Mouse (Mus musculus) naive thymus-derived CD4-positive, alpha-beta T cell, adult 2 months (primary cell): ENCODE data around the gene Pcdh7.

Experiments
- DNase-seq: peaks from one replicate; pipeline ENCODE4 v3.0.0-alpha.2; 2011; ENCODE audit warnings: low read depth

Pcdh7 gene

DNA sequence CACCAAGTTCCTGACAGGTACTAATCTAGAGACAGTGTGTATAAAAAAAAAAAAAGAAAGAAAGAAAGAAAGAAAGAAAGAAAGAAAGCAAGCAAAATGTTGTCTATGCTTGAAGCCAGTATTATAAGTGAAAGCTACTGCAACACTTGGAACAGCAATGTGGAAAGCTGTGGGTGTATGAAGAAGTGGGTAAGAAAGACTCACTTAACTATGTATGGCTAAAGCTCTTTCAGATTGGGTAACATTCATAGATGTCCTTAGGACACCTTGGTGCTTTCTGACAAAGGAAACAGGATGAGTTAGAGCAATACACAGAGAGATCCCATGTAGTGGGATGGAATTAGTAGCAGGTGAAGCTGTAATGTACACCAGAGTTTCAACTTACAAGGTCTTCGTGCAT lies 32.6 kb downstream of the Pcdh7 start:
- DNase-seq, result no peak

DNA sequence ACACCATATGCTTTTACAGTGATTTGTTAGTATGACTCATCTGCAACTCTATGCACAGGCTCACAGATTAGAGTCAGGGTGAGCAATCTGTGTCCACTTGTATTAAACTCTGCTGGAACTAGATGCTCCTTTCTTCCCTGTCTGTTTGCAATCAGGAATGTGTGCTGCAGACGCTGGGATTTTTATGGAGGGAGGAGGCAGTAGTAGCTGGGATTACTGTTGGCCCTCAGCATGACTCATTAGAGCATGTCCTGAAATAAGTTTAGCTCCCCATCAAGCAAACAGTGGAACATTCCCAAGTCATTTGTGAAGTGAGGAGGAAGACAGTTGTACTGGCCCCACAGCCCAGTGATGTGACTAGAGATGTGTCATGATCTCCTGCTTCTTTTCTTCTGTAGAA lies 38.0 kb downstream of the Pcdh7 start:
- DNase-seq, result no peak

DNA sequence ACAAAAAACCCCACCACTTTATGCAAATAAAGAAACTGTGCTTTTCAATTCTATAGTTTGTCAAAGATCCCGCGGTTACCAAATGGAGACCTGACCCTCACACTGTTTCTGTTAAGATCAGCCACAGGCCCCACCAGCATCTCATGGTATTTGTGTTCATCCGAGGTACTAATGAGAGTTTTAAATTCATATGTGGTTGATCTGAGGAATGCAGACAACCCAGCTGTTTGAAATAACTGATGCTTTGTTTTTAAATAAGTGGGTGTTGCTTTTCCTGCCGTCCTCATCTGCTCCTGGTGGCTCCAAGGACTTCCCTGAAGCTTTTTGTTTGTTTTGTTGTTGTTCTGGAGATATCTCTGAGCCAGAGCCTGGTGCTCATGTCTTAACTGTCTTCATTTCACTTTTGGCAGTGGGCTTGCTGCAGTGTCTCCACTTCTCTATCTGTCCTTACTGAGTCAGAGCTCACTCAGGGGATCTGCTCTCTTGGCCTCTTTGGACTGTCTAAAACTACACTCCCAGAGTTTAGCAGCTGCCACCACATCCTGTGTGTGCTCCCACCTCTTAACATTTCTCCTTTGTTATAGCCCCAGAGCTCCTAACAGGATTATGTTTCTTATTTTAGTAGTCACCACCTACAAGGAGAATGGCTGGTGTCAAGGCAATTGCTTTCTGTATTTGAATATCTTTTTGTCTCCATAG lies 39.1 kb downstream of the Pcdh7 start:
- no peak for DNase-seq

DNA sequence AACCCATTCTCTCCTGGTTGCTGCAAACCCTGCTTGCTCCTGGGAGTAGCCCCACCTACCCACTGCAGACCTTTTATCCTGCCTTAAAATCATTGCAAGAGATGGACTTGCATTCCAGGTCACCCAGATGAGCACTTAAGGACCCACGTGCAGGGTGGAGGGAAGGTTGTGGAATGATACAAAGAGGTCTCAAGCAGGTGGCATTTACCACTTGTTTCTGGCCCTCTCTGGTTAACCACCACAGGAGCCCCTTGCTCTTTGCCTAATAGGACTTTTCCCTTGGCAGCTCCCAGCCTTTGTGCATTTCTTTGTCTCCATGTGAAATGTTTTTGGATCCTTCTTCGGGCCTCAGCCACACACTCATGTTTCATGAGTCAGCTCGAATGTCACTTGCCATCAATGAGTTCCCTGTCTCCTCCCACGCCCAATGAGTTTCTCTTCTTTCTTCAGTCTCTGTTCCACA lies 39.7 kb downstream of the Pcdh7 start:
- no peak for DNase-seq

DNA sequence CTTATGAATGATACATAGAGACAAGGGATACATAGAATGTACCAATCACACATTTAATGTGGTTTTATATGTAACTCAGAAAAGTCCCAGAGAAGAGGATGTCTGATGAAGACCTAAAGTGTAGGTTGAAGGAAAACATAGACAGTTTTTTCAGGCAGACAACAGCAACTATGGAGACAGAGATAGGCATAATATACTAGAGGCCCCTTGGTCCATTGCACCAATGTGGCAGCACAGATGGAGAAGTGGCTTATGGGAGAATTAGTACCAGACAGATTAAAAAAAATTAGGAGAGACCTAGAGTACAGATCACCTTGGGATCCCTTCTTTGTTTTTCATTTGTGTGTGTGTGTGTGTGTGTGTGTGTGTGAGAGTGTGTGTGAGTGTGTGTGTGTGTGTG lies 41.2 kb downstream of the Pcdh7 start:
- no peak for DNase-seq

DNA sequence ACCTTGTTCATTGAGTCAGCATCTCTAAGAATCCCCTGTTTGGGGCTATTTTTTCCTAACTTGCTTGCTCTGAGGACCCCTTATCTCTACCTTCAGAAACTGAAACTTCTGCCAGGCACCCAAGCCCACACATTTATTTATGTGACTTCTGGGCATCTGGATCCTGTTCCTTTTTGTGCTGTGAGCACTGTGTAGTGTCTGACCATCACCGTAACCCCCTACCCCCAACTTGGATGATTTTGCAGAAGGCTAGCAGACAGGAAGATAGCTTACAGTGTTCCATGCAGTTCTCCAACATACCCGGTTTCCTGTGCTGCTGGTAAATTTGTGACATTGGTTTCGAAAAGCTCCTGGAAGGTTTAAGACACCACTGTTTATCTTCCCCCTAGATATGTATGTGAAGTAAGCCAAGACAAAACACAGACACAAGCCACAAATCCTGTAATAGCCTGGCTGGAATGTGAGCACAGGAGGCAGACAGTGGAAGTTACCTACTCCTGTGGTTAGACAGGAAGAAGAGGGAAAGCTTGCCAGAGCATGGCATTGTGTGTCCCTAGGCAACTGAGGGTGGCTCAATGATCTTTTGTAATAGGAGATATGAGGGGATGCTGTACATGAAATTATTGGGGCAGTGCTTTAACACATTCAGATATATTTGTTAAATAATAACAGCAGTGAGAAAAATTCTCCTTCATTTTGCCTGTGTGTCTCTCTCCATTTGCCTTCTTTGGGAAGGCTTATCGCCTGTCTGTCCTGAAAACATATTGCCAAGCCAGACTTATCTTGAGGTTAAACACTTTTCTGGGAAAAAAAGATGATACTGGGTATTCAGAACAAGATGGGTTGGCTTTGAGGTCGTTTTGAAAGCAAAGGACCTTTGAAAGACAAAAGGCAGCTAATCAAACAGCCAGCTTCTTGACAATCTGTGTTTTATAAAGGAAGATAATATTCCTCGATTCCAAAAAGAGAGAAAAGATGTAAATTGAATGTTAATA lies 42.6 kb downstream of the Pcdh7 start:
- DNase-seq, result no peak

DNA sequence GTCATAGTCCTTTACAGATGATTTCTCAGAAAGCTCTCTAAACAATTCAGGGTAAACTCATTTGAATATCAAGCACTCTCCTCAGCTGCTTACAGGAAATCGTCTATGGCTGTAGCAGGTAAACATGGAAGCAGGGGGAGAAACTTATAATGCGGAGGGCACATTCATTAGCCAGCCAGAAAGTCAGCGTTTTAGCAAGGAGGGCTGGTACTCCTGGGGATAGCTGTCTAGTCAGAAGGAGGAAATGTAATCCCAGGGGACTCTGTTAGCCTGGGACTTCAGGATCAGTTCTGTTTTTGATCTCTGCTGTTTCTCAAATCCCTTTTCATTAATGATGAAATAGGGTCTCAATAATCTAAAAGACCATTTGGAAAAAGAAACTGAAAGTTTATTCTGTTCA lies 47.6 kb downstream of the Pcdh7 start:
- no peak for DNase-seq

DNA sequence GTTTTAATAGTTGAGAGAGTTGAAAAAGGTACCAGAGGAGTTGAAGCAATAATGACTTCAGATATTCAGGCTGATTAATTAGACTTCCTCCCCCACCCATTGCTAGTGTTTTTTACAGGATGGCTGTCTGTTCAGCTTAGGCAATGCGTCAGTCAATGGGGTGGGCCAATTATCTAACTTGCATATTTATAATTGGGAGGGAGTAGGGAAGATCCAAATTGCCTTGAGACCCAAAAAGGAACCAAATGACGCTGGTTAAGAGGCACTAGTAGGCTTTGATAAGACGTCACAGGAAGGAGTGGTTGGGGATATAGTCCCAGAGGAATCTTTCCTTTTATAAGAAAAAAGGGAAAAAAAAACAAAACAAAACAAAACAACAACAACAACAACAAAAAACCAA lies 49.6 kb downstream of the Pcdh7 start:
- DNase-seq, result no peak

DNA sequence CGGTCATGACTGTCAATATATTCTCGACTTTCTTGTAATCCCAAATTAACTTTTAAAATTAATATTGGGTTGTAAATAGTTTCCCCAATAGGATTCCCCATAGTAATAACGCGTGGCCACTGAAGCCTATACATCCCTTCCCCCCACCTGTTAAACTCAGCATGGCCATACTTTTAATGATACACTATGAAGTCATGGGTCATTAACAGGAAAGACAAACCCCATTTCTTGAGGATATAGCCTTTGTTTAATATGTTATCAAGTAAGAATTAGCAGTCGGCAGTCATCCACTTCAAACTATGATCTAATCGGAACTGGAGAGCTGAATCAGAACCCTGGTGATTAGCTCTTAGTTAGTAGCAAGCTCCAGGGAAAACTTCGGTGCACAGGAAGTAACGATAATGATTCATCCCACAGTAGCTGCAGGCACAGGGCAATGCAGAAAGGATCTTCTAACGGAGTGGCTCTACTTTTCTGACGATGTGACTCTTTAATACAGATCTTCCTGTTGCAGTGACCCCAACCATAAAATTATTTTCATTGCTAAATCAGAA lies 50.8 kb downstream of the Pcdh7 start:
- DNase-seq, result no peak

DNA sequence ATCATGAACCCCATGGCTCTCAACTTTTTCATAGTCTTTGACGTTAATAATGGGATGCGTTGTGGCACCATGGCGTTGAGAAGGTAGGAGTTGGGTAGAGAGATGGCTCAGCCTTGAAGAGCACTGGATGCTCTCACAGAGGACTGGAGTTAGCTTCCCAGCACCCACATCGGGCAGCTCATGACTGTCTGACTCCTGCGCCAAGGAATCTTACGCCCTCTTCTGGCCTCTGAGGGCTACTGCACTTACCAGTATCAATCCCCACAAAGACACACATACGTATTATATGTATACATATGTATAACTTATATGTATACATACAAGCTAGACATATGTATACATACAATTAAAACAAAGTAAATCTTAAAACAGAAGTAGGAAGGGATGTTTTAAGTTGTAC lies 51.9 kb downstream of the Pcdh7 start:
- DNase-seq, result no peak

DNA sequence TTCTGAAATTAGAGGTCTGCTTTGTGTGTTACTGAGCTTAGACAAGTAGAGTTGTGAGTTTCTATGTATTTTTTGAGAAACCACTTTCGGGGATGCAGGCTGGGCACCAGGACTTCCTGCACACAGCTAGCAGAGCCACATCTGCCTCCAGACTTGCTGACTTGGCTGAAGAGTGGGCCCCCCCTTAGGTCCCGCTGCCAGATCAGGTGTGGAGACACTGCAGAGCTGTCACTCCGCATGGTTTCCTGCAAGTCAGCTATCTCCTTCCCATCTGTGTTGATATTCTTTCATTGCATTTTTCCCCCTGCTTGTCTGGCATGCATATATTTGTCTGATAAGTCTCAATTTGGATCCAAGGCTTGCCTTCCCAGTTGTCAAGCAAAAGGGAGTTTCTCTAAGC lies 52.6 kb downstream of the Pcdh7 start:
- DNase-seq, result no peak

DNA sequence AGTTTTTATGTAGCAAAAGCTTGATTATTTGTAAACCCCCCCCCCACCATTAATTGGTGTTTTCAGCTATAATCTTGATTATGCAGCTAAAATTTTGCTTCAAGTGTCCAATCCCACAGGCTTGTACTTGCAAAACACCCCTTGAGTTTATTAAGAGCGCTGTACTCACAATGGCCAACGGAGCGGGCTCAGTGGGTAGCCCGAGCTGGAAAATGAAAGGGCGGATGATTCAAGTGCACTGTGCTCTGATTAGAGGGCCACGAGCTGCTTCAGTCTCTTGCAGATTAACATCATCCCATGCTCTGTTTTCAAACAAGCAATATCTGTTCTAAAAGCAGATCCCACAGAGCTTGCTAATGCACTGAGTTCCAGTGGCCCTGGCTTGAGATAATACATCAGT lies 53.4 kb downstream of the Pcdh7 start:
- DNase-seq, result no peak

DNA sequence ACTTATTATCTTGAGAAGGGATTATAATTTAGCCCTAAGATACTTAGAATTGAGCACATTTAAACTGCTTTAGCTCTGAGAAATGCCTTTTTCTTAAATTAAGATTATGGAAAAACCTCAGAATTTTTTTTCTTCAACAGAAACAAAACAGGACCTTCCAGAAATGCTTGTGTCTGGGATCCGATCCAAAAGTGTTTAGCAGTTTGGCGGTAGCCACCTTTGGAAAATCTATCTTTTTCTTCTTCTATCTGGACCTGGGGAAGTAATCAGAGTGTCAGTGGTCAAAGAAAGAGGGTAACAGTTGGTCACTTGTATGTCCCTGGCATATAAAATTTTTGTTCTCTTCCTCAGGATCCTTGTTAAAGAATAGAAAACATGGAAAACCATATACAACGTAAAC lies 54.9 kb downstream of the Pcdh7 start:
- DNase-seq, result no peak

DNA sequence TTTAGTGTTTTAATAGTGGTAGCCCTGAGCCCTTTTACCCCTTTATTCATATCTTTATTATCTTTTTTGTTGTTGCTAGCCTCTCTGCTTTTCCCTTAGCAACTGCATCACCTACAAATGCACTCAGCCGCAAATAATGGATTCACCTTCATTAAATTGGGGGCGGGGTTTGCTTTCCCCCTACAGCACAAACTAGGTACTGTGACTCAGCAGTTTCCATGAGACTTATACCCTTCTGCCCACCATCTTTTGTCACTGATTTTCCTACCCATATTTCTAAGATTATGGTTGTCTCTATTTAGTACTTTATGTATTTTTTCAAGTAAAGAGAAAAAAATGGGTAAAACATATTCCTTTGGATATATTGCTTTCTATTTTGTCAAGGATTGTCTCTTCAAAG lies 56.7 kb downstream of the Pcdh7 start:
- no peak for DNase-seq

DNA sequence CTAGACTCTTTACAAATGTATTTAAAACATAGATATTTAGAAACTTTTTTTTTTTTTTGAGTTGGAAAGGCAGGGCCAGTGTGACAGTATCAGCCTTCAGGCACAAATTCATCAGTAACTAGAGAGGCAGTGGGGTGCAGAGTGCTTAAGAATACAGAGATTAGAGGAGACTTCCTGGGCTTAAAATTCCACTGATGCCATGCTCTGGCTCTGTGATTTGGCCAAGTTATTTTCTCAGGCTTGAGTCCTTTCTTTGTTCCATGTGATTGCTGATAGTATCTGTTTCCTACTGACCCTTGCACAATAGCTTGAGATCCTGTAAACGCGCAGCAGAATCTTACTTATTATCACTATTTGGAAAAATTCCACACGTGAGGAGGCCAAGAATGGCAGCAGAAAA lies 60.3 kb downstream of the Pcdh7 start:
- no peak for DNase-seq

DNA sequence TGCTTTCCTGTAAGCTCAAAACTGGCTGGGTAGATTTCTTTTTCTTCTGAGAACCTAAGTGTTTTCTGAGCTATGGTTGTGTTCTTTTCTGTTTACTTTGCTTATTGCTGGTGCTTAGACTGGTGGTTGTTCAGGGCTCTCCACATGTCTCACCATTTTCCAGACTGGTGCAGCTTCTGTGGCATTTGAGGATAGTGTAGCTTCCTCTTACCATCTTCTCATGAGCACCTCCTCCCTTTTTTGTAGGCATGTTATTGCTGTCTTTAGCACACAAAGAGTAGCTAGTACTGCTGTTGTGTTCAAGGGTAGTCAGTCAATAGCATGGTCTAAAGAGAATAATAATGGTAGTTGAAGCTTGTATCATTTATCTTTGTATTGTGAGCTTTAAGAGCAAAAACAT lies 62.2 kb downstream of the Pcdh7 start:
- DNase-seq, result no peak

DNA sequence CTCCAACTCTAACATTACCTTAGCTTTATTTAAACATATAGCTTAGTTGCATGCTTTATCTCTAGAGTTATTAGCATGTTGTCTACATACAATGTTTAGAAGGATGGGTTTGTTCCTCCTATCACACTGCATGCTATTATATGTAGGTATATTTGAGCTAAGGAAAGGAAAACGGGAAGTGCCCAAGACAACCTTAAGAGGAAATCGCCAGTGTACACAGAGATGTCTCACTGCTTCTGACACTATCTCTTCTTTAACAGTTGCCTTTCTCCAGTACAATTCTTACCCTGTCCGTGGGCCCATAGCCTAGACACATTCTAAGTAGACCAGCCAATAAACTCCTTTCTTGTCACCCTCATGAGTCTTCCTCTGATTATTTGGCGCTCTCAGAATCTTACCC lies 62.8 kb downstream of the Pcdh7 start:
- DNase-seq, result no peak

DNA sequence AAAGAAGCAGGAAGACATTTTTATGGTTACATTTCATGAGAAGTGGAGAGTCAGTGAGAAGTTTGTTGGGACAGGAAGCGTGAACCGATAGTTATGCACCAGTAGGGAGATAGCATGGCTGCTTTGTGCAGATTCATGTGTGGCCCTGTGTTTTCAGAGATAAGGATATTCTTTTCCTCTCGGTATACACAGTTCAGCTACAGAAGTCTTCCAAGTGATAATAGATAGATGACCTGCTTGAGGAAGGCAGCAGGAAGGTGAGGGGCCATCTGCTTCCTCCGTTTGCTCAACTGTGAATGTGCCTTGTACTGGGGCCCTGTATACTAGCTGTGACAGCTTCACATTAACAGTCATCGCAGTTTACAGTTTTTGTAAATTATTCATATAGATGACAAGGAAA lies 64.2 kb downstream of the Pcdh7 start:
- DNase-seq, result no peak

DNA sequence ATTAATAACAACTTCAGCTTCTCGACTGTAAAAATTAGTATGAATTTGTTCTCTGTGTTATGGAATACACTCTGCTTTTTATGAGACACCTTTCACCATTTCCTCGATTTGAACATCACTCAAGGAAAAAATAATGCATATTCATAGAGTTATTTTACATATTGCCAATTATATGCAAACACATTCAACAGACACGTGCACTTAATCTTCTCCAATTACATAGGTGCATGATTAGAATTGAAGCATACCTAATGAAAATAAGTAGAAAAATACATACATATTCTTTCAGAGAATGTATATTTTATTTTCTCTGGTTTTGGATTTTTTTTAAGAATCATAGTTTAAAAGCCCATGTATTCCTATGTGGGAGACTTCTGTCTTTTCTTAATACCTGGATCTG lies 64.8 kb downstream of the Pcdh7 start:
- DNase-seq, result no peak

DNA sequence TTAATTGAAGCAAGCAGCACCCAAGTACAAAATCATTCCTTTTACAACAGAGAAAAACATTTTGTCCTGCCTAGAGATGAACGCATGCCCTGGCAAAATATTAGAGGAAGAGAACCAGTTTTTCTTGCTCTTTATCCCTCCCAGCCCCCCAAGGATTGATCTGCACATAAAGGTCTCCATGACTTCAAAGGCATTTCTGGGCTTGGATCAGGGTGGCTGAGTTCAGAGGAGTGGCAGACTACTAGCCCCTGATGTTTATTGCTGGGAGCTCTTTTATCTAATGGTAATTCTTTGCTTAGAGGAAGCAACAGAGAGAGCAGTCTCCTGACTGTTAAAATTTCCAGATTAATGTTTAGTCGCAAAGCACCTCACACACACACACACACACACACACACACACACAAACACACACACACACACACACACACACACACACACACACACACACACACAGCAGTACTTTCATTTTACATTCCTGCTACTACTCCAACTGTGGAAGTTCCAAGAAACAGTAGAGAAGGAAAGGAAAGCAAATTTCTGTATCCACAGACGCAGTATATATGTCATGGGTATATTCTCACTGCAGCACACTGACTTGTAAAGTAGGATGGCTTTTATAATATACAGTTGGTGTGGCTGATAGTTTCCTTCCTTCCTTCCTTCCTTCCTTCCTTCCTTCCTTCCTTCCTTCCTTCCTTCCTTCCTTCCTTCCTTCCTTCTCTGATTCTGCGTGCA lies 71.2 kb downstream of the Pcdh7 start:
- DNase-seq, result no peak

DNA sequence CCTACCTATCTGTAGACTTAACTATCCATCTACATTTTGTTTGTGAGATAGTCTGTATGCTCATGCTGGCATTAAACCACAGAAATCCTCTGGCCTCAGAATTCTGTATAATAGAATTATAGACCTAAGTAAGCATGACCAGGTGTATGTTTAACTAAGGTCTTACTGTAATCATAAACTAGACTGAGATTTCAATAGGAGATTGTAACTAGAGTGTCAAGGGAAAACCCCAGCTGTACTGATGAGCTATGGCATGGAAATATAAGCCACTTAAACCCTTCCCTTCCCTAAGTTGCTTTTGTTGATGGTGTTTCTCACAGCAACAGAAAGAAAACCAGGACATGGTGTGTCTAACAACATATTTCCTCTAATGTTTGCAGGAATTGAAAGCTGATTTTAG lies 78.6 kb downstream of the Pcdh7 start:
- no peak for DNase-seq

DNA sequence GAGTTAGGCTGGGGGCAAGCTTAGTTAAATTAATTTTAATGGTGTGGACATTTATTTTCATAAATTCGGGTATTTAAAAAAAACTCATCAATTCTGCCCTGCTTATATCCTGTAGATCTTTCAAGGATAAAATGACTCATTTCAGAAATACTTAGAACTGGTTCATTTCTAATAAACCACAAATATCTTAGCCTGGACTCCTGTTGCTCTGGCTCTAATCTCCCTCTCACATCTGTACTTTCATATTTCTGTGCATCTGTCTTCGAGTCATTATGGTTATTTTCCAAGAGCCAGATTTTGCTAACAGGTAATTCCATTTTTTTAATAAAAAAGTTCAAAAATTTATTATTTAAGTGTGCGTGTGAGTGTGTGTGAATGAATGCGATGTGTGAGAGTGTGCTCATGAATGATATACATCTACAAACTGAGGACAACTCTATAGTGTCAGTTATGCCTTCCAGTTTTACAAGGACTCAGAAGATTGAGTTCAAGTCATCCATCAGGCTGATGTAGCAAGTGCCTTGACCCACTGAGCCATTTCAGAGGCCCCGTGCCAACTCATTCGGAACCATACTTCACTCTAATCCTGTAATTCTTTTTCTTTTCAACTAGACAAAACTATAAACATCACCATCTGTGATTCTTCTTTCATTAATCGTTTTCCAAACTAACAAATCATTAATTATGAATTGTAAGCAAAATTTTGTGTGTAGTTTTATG lies 80.3 kb downstream of the Pcdh7 start:
- no peak for DNase-seq
